Mouse (Mus musculus): ENCODE data around the gene Slc25a13.
A peak's percentile ranks its signal among the peaks of the same experiment; 100 is the strongest.

Gene Slc25a13

GRCm38 (mm10) chr6:6216507-6217285 is at the start of gene Slc25a13:
Gene Slc25a13, minus strand, starts transcription at chr6:6217173.
- DNase-seq = peak; percentile 66 to 75

GRCm38 (mm10) chr6:6265761-6266160 is 48.8 kb upstream of the Slc25a13 start:
- DNase-seq = no peak

GRCm38 (mm10) chr6:6263293-6263911 is 46.4 kb upstream of the Slc25a13 start:
- no peak for DNase-seq

DNA sequence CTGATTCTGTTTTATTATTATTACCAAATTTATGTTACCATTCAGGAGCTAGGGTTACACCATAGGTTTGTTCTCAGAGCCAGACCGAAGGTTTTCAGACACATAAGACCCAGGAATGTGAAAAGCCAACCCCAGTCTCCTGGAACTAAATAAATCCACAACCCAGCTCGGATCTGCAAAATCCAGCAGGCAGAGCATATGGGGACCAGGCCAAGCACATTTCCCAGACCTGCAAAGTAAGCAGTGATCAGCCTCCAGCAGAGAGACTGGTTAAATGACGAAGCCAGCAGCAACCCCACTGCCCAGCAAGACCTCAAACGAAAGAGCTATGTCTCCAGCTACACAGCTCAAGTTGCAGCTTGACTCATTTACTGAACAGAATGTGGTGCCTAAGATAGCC is 43.9 kb upstream of the Slc25a13 start:
- no peak for DNase-seq

GRCm38 (mm10) chr6:6248500-6248899 is 31.5 kb upstream of the Slc25a13 start:
- no peak for DNase-seq

DNA sequence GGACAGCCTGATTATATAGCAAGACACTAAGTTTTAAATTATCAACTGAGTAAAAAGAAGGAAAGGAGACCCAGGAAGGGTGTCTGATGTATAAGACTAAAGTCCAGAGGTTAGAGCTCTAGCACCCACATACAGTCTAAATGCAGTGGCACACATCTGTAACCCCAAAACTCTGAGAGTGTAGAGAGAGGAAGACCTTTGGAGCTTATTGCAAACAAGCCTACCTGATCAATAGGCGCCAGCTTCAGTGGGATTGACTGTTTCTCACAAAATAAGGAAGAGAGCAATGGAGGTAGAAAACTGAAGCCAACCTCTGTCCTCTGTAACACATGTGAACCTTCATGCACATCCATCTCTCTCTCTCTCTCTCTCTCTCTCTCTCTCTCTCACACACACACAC is 26.9 kb upstream of the Slc25a13 start:
- no peak for DNase-seq

GRCm38 (mm10) chr6:6242114-6242513 is 25.1 kb upstream of the Slc25a13 start:
- no peak for DNase-seq

DNA sequence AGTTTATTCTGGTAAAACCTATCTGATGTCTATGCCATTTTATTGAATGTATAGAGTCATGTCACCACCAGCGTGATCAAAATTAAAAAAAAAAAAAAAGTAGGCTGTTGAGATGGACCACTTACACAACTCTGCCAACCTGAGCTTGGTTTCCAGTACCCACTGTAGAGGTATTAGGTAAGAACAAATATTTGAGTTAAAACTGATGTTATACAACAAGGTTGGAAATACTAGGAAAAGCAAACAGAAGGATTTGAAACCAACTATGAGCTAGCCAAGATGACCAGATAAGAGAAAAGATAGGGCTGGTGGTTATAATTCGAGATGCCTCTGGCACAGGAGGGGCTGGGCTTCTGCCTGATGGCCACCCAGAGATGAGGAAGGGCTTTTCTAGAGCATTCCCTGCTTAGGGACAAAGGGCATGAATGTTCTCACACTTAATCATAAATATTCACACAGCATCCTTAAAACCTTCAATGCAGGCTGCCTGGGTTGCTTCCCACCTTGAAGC is 19.9 kb upstream of the Slc25a13 start:
- no peak for DNase-seq

DNA sequence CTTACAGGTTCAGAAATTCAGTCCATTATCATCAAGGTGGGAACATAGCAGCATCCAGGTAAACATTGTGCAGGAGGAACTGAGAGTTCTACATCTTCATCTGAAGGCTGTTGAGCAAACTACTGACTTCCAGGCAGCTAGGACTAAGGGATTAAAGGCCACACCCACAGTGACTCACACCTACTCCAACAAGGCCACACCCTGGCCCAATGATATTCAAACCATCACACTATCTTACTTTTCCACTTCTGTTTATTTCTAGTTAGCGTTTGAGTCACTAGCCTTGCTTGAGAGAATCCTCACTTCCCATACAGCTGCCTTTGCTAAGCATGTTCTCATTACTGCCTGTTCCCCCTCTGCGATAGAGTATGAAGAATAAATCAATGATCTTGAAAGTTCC is 13.3 kb upstream of the Slc25a13 start:
- DNase-seq = no peak

- DNase-seq = no peak
Observed at GRCm38 (mm10) chr6:6222721-6223120, 5.7 kb upstream of the Slc25a13 start.

GRCm38 (mm10) chr6:6220574-6220973 is 3.6 kb upstream of the Slc25a13 start:
- DNase-seq = no peak

DNA sequence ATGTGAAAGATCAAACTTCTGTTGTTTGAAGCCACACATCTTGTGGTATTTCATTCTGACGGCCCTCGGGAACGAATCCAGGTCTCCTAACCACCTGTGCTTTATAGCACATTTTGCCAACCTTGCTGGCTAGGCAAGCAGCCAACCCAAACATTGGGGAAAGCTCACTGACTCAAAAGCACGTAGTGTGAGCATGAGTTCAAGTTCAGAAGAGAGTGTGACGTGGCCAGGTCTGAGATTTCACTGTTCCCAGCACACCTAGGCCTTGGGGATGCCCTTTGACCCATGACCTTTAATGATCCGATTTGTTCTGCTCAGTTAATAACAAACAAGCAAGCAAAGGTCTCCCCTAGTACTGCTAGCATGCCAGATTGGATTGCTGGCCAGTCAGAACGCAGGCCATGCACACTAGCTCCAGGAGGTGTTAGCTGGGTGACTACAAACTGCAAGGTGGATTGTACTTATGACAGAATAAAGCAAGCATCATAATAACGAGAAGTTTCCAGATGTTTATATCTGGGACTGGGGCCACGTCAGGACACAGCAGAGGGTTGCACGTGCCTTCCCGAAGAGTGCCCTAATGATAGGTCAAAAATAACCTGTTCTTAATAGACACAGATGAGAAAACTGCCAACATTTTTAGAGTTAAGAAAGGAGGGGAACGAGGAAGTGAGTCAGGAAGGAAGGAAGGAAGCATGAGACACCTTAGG is 2.8 kb upstream of the Slc25a13 start:
- peak; percentile 61 to 64 for DNase-seq

DNA sequence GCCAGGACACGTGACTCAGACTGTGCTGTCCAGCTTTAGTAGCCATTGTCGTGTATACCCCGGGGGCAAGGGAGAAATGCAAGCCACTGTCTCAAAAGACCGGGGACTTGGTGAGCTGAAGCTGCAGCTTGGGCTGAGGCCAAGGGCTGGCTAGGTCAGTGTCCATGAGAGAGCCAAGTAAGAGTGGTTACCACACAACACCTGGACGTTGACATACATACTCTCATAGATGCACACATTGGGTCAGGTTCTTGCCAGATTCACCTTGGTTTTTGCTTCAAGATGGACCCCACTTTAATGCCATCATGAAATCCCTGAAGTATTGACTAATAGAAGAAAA is 283 bp upstream of the Slc25a13 start:
- no peak for DNase-seq

DNA sequence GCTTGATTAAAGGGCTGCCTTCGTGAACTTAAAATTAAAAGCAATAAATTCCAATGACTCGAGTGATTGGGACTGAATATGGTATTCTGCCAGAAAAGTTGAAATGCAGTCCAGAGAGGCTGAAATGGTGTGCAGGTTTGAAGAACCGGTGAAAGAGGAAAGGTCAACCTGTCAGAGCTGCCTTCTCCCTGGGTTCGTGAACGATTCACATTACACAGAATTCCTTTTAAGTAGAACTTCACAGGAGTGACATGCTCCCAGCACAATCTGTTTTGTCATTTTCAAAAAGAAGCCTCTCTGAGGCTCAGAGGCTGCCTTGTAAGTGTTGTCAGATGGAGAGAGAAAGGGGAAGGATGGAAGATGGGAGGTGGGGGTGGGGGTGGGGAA is 860 bp downstream of the Slc25a13 start:
- no peak for DNase-seq

DNA sequence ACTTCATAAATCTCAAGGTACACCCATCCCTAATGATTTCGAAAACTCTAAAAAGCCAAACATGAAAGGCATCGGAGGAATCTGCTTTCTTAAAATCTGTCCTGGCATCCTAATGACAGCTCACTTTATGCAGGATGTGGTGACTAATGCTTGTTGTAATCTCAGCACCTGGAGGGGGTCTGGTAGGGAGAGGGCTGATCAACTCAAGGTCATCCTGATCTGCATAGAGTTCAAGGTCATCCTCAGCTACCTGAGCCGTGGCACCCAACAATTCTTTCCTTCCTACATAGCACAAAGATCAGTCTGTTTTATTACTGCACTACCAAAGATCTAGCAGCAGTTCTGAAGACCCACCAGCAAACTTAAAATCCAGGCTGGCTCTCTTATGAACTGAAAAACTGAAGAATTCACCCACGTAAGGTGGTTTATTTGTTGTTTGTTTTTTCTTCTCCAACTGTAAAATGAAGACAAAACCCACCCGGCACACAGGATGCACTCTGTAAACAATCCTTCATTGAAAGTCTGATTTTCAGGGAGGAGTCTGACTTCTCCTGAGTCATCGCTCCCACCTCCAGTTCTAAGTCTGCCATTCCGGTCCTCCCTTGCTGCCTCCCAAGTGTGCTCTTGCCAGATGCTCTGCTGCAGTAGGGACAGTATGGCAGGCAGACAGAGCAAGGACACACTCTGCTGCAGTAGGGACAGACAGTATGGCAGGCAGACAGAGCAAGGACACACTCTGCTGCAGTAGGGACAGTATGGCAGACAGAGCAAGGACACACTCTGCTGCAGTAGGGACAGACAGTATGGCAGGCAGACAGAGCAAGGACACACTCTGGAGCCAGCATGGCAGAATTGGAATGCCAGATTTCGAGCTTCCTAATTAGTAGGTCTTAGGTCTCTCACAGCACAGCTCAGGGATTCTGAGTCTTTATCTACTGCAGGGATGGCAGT is 4.3 kb downstream of the Slc25a13 start:
- no peak for DNase-seq

GRCm38 (mm10) chr6:6211958-6212357 is 5.0 kb downstream of the Slc25a13 start:
- DNase-seq = no peak

- no peak for DNase-seq
Observed at GRCm38 (mm10) chr6:6210637-6211036, 6.3 kb downstream of the Slc25a13 start.

DNA sequence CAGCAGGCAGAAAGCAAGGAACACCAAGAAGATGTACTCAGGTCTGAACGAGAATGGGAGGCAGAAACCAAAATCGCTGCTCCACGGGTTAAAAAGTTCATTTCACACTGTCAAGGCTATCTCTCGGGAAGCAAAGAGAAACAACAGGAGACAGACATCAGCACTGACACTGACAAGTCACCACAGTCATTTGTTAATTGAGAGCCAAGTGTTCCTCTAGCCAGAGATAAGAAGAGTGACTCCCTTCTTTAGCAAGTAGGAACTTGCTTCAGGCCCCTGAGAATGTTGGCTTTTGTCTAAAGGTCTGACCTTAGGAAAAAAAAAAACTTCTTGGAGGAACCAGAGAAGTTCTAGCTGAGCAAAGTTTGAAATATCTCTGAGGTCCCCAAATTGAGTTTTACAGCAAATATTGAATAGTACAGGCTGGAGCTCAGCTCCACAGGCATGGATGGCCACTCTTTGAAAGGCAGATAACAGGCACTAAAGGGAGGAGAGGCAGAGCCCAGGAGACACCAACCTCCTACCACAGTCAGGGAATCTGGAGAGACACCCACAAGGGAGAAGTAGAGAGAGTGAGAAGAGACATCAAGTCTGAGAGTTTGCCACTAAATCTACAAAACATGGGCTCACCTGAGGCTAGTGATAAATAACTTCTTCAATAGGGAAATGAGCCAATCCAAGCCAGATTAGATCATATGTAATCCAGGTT is 8.5 kb downstream of the Slc25a13 start:
- no peak for DNase-seq

- DNase-seq = peak in 1 of 2 experiments; percentile 19
Observed at GRCm38 (mm10) chr6:6207836-6208235, 9.1 kb downstream of the Slc25a13 start.

- peak in 1 of 2 experiments; percentile 3 for DNase-seq
Observed at GRCm38 (mm10) chr6:6207395-6207794, 9.6 kb downstream of the Slc25a13 start.

GRCm38 (mm10) chr6:6205599-6206165 is 11.3 kb downstream of the Slc25a13 start:
- DNase-seq = no peak

DNA sequence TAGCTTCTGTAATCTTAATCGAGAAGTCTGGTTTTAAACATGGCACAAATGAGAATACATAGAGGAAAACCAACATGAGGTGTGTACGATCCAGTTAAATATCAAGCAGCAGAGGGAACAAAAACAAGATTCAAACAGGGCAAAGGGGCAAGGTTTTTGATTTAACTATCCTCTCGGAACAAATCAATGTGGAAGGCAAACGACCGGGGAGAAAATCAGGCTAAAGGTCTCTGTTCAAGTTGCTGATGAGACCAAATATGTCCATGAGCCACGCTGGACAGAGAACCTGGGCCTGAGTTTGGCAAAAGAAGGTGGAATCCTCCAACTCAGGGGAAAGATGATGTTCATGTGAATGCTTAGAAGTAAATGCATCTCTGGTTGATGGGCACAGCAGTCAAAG is 14.5 kb downstream of the Slc25a13 start:
- no peak for DNase-seq

Measured in lung, adult 18-20 months (tissue).